Comparison of ENCODE assay signal across 16 mouse cellular contexts in the genomic region with DNA sequence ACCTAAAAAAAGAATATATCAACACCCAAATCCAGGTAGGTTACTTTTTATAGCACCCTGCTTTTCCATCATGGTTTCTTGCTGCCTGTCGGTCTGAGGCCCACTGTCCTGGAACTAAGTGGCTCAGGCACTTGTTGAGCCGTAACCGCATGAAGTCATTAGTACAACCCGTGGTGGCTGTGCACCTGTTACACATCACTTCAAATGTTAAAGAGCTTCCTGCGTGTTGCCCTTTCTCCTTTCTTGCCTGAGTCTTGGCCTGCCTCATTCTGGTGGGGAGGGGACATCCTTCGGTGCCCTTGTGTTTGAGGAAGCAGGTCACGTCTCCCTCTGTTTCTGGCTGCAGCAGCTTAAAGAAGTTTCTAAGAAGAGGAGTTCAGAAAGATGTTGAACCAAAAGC. TPM values are rescaled to one million over a fixed set of nuclear protein-coding genes. Genes with fewer than 3 reads are reported as not detected.
DNase-seq lines count a peak whose midpoint lies in the region; ATAC-seq lines count a peak whose summit lies in the region.
"Had no signal": no experiment of that assay in that cellular context is flagged by ENCODE, and none has a peak within 500 bp of the region (broad histone marks: within the 10 kb centered on the region; RNA-seq: fewer than 3 reads in every experiment).

No protein-coding gene starts in this region.

- H3K27me3 ChIP-seq in forebrain, embryonic 16.5 days (replicated peaks; ENCODE audit: control insufficient read depth, insufficient read depth, low read length) = no peaks in the 10 kb centered on the region
- H3K27me3 ChIP-seq: embryonic facial prominence, embryonic 12.5 days had no signal

- peak; percentile 38 for ATAC-seq in megakaryocyte, adult 5-6 weeks (ENCODE audit: poor library complexity, severe bottlenecking)
- no peak for ATAC-seq in forebrain, embryonic 16.5 days
- ATAC-seq: hindbrain, postnatal 0 days had no signal

- WGBS in forebrain, embryonic 16.5 days = 63% methylated on average over 7 of the region's 7 CpGs

- H3K4me1 ChIP-seq in forebrain, embryonic 16.5 days (replicated peaks; ENCODE audit: control insufficient read depth, insufficient read depth, low read length) = no peaks in the 10 kb centered on the region

- no peak overlapping the region for H3K27ac ChIP-seq in forebrain, embryonic 16.5 days (ENCODE audit: low read length)
- H3K27ac ChIP-seq: embryonic facial prominence, embryonic 12.5 days; heart, adult 2 months; hindbrain, postnatal 0 days had no signal

- no peaks in the 10 kb centered on the region for H3K36me3 ChIP-seq in forebrain, embryonic 16.5 days (ENCODE audit: control insufficient read depth, insufficient read depth)
- H3K36me3 ChIP-seq: embryonic facial prominence, embryonic 12.5 days had no signal

- peak; percentile 32 for DNase-seq in retina, embryonic 14.5 days (ENCODE audit: low spot score)
- DNase-seq in retina, postnatal 1 day = no peak
- DNase-seq in T-cell, adult 2 months (ENCODE audit: low spot score) = peak; percentile 15
- DNase-seq in thymus, postnatal 14 days = peak; percentile 65
- DNase-seq in right cerebral cortex, adult 18-20 months = no peak
- no peak for DNase-seq in layer of hippocampus, postnatal 10 days (ENCODE audit: low spot score in 2 of 2)
- DNase-seq: adrenal gland, postnatal 25 days; cerebellum, postnatal 10 days; heart, adult 2 months; heart, postnatal 14 days had no signal

- H3K9me3 ChIP-seq in forebrain, embryonic 16.5 days (ENCODE audit: control insufficient read depth, low read length) = no peaks in the 10 kb centered on the region
- H3K9me3 ChIP-seq: embryonic facial prominence, embryonic 12.5 days had no signal

- H3K9ac ChIP-seq in forebrain, embryonic 16.5 days (replicated peaks; ENCODE audit: low read depth, low read length) = no peak overlapping the region
- H3K9ac ChIP-seq: embryonic facial prominence, embryonic 12.5 days had no signal

- no peak overlapping the region for H3K4me3 ChIP-seq in forebrain, embryonic 16.5 days (replicated peaks; ENCODE audit: low read length)
- H3K4me3 ChIP-seq: embryonic facial prominence, embryonic 12.5 days; heart, adult 2 months had no signal

- H3K4me2 ChIP-seq in forebrain, embryonic 16.5 days (ENCODE audit: low read length) = no peak overlapping the region
- H3K4me2 ChIP-seq: embryonic facial prominence, embryonic 12.5 days; liver, embryonic 11.5 days; midbrain, embryonic 11.5 days had no signal

RNA-seq across cellular contexts. Expression of gene Ccnj, which starts 21.2 kb away (rescaled TPM):
- 1.7 and 3.6 TPM in 2 replicates for total RNA-seq in megakaryocyte, adult 5-6 weeks (2015)
- 3.8 and 7.4 TPM in 2 replicates for total RNA-seq in megakaryocyte, adult 5-6 weeks (2017)
- 23.2 and 24.9 TPM in 2 replicates for polyA plus RNA-seq in forebrain, embryonic 16.5 days (2015; fragmentation: Nextera tagmentation; extraction: Ambion mirVana)
- 10 to 100 TPM in 1 of 2 experiments, 1 to 10 TPM in 1; 9.4 to 10.3 TPM for total RNA-seq in layer of hippocampus, postnatal 10 days (2021)

Comparison
In these comparisons a context has a peak if more than half of its experiments do, and no peak if none do; other contexts are left out.
1. DNase-seq: peak in retina, embryonic 14.5 days (single experiment), T-cell, adult 2 months (single experiment) and thymus, postnatal 14 days (single experiment); none in retina, postnatal 1 day (single experiment), right cerebral cortex, adult 18-20 months (single experiment) and layer of hippocampus, postnatal 10 days (0 of 2).